Mouse (Mus musculus): ENCODE measurements at regions not wholly inside any gene's neighbourhood (a gene's known extent, or its start where the extent isn't known, plus 50 kb on each side); places are given as distances from the start of the nearest gene placed in this dataset.
A peak's percentile ranks its signal among the peaks of the same experiment; 100 is the strongest.
"Not testable (repeated sequence)": the region's sequence is repeated elsewhere in the genome, so short reads cannot be mapped to it uniquely, and the experiment has no call there.

GRCm38 (mm10) chr12:5956141-5956540 is 580.7 kb upstream of the Klhl29 start:
- no peak for DNase-seq

DNA sequence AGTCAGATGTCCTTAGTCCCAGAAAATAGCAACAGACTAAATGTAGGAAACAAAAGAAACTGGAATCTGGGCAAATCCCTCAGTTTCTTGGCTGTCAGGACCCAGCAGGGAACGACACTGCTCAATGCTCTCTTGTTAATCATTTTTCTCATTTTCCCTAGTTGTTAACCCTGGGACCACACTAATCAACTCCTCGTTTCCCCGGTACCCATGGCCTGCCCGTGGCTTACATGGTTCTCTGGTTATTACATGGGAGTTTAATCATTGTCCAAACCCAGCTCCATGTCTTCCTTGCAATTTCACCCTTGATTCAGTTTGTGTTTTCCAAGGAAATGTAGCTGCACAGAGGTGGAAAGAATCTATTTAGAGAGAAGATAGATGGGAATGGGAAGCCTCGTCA is 580.1 kb upstream of the Klhl29 start:
- DNase-seq: no peak

- peak; percentile 30 to 41 for DNase-seq
Measured at GRCm38 (mm10) chr12:5943346-5943925, 568.0 kb upstream of the Klhl29 start.

DNA sequence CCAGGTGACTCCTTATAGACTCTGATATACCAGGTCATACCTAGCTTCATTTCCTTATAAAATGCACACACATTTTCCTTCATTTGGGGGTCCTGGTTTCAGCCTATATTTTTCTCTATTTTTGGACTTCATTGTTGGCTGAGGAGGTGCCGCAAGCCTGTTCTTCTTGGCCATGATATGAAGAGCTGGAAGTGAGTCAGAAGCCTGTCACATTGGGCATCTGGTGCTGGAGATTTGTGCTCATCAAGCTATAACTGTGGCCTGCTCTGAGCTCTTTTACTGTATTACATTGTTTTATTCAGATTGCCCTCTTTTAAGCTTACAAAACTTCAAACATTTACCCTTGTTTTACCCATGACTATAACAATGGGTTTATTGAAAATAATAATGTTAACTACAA is 545.8 kb upstream of the Klhl29 start:
- peak; percentile 82 to 83 for DNase-seq

GRCm38 (mm10) chr12:5918030-5918429 is 542.5 kb upstream of the Klhl29 start:
- DNase-seq: no peak

GRCm38 (mm10) chr12:5906251-5906650 is 530.8 kb upstream of the Klhl29 start:
- peak; percentile 52 to 59 for DNase-seq

DNA sequence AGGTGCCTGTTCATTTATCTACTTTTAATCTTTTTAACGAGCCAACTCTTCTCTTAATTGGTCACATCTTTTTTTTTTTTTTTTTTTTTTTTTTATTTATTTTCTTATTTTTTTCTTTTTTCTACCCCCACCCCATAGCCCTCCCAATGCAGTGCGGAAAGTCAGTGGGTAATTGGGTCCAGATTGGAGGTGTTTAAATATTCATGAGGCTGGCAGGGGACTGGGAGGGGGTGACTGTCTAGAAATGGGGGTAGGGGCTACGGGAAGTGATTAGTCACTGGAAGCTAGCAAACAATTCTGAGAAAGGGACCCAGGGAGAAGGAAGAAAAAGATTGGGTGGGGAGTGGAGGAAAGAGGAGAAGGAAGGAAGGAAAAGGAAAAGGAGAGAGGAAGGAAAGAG is 516.3 kb upstream of the Klhl29 start:
- DNase-seq: not testable (repeated sequence)

DNA sequence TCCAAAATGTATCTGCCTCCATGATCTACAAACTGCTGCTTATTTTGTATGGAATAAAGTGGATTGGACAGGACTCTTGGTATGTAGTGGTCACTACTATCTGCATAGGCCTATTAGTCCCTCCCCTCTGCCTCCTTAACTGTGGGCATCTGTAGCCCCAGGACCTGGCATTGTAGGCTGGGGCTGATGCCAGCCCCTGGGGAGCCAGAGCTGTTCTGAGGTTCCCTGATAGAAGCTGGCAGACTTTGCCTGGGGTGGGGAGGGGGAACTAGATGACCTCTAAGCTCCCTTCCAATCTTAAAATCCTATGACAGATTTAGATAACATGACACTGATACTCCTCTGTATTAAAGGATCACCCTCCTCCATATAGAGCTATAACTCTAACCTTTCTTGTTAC is 491.2 kb upstream of the Klhl29 start:
- peak; percentile 64 to 81 for DNase-seq

- DNase-seq: no peak
Measured at GRCm38 (mm10) chr12:5859795-5860194, 484.3 kb upstream of the Klhl29 start.

GRCm38 (mm10) chr12:5856421-5856820 is 480.9 kb upstream of the Klhl29 start:
- DNase-seq: peak; percentile 39 to 51

- no peak for DNase-seq
Measured at GRCm38 (mm10) chr12:5810427-5810826, 434.9 kb upstream of the Klhl29 start.

GRCm38 (mm10) chr12:5810009-5810408 is 434.5 kb upstream of the Klhl29 start:
- DNase-seq: no peak

- peak; percentile 29 to 32 for DNase-seq
Measured at GRCm38 (mm10) chr12:5807996-5808886, 432.8 kb upstream of the Klhl29 start.

GRCm38 (mm10) chr12:5805731-5806130 is 430.2 kb upstream of the Klhl29 start:
- DNase-seq: no peak

GRCm38 (mm10) chr12:5793051-5793450 is 417.6 kb upstream of the Klhl29 start:
- peak; percentile 35 to 51 for DNase-seq

GRCm38 (mm10) chr12:5787074-5787813 is 411.8 kb upstream of the Klhl29 start:
- DNase-seq: no peak

- DNase-seq: no peak
Measured at GRCm38 (mm10) chr12:5781276-5781675, 405.8 kb upstream of the Klhl29 start.

GRCm38 (mm10) chr12:5777556-5777955 is 402.1 kb upstream of the Klhl29 start:
- peak; percentile 30 to 42 for DNase-seq

DNA sequence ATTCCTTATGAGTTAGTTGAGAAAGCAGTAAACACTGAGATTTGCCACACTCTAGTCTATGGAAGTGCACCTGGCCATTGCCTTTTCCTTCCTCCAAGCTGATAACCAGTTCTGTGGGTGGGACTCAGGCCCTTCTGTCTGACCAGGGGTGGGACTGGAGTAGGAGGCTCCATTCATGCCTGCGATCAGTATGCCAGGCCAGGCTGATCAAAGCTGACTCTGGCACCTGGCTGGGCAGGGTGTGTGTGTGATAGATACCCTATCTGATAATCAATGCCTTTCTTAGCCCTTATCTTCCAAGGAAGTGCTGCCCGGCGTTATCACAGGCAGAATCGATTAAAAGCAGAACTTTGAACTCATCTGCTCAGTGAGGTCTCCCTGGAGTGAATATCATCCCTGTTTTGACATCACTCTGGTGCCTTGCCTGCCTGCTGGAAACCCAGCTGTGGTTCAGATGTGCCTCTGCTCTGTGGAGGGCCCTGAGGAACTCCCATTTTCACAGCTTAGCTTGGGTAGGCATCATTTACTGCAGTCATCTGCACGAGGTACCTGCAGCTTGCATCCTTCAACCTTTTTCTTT is 396.0 kb upstream of the Klhl29 start:
- no peak for DNase-seq

GRCm38 (mm10) chr12:5770531-5770930 is 395.0 kb upstream of the Klhl29 start:
- no peak for DNase-seq

GRCm38 (mm10) chr12:5764445-5765170 is 389.1 kb upstream of the Klhl29 start:
- DNase-seq: no peak

DNA sequence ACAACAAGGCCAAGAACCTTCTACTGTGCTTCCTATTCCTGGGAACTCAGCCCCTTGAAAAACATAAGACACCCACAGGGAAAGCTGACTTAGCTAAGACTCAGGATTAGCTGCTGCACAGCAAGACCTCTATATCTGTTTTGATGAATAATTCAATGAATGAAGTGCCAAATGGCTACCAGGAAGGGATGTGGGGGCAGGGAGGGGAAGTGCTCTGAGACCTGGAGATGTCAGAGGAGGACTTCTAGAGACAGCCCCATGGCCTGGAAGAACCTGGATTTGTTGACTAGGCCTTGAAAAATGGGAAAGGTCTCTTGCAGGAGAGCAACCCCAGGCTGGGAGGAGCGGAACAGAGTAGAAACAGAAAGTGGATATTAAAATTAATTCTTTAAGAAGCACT is 388.5 kb upstream of the Klhl29 start:
- DNase-seq: peak; percentile 26 to 52

All from cerebellum, postnatal 10 days (tissue).